In genomic region chr7:25424429-25424828, GRCm38 (mm10) we compare ENCODE assay signal across 9 mouse cellular contexts. TPM values are rescaled to one million over a fixed set of nuclear protein-coding genes. Genes with fewer than 3 reads are reported as not detected.
DNase-seq lines count a peak whose midpoint lies in the region; ATAC-seq and TF ChIP-seq lines count a peak whose summit lies in the region.
"Had no signal": no experiment of that assay in that cellular context is flagged by ENCODE, and none has a peak within 500 bp of the region (broad histone marks: within the 10 kb centered on the region; RNA-seq: fewer than 3 reads in every experiment).

No protein-coding gene starts in this region.

- whole genome bisulfite sequencing in bone marrow, adult 2 months = 45% methylated on average over 4 of the region's 4 CpGs

- TF ChIP-seq EP300 in ES-Bruce4 (IDR thresholded peaks at IDR 0.05; ENCODE audit: insufficient read depth, low read depth, low read length) = no peak

- no peaks in the 10 kb centered on the region for H3K27me3 ChIP-seq in ES-Bruce4 (ENCODE audit: control insufficient read depth, insufficient read depth, low read length, poor library complexity, severe bottlenecking)

- TF ChIP-seq CTCF in ES-Bruce4 (IDR thresholded peaks at IDR 0.05; ENCODE audit: low read depth, low read length) = peak; percentile 51
- TF ChIP-seq CTCF in bone marrow, adult 2 months (IDR thresholded peaks at IDR 0.05; ENCODE audit: control insufficient read depth, insufficient read depth, low read length) = peak; percentile 72

- H3K4me3 ChIP-seq in ES-Bruce4 (ENCODE audit: low read depth, low read length) = no peak overlapping the region
- H3K4me3 ChIP-seq in bone marrow, adult 2 months (replicated peaks; ENCODE audit: control insufficient read depth, low read depth, low read length) = no peak overlapping the region
- H3K4me3 ChIP-seq: liver, embryonic 15.5 days had no signal

- H3K9me3 ChIP-seq in ES-Bruce4 (replicated peaks; ENCODE audit: control insufficient read depth, insufficient read depth, low read length, poor library complexity, severe bottlenecking) = no peaks in the 10 kb centered on the region
- H3K9me3 ChIP-seq: liver, embryonic 15.5 days had no signal

- peak; percentile 69 for DNase-seq in layer of hippocampus, adult 9-11 months
- DNase-seq in lung, postnatal 14 days = peak; percentile 94
- DNase-seq in right cerebral cortex, adult 18-20 months = peak; percentile 78
- peak; percentile 39 for DNase-seq in urinary bladder, postnatal 10 days (ENCODE audit: low spot score)

- no peak for TF ChIP-seq POLR2A in ES-Bruce4 (IDR thresholded peaks at IDR 0.05; ENCODE audit: insufficient read depth, low read length)
- no peak for TF ChIP-seq POLR2A in bone marrow, adult 2 months (IDR thresholded peaks at IDR 0.05; ENCODE audit: borderline replicate concordance, control insufficient read depth, low read depth, low read length)

- no peaks in the 10 kb centered on the region for H3K36me3 ChIP-seq in ES-Bruce4 (ENCODE audit: control insufficient read depth, insufficient read depth, low read length, poor library complexity, severe bottlenecking)
- H3K36me3 ChIP-seq: liver, embryonic 15.5 days had no signal

- H3K9ac ChIP-seq in ES-Bruce4 (ENCODE audit: low read depth, poor library complexity, severe bottlenecking) = no peak overlapping the region
- H3K9ac ChIP-seq: liver, embryonic 15.5 days had no signal

- H3K4me1 ChIP-seq in ES-Bruce4 (ENCODE audit: control insufficient read depth, insufficient read depth, low read length) = no peaks in the 10 kb centered on the region
- H3K4me1 ChIP-seq in bone marrow, adult 2 months (ENCODE audit: control insufficient read depth, insufficient read depth, low read length) = no peaks in the 10 kb centered on the region; the same call in 1 of the 2 replicates

- H3K27ac ChIP-seq in ES-Bruce4 (ENCODE audit: insufficient read depth, low read length) = no peak overlapping the region
- H3K27ac ChIP-seq in bone marrow, adult 2 months (ENCODE audit: control insufficient read depth, insufficient read depth, low read depth, low read length, poor library complexity) = no peak overlapping the region
- H3K27ac ChIP-seq: liver, embryonic 15.5 days had no signal

- ATAC-seq in erythroblast, adult 5-6 weeks (replicated peaks; ENCODE audit: low FRiP score, poor library complexity, severe bottlenecking) = peak; percentile 59
- ATAC-seq in hematopoietic stem cell, adult 5-6 weeks (replicated peaks in 1 of 2; ENCODE audit: insufficient read depth in 1 of 2, low FRiP score in 2 of 2, low TSS enrichment in 1 of 2, low read depth in 1 of 2, poor library complexity in 2 of 2, severe bottlenecking in 2 of 2) = peak; percentile 27 to 73; a peak in 3 of 4 replicates

RNA-seq across cellular contexts. Expression of gene Cxcl17, which starts 11.7 kb away (rescaled TPM):
- polyA plus RNA-seq in ES-Bruce4 (2011; ENCODE audit: insufficient read depth, insufficient read length, low read depth, missing spikeins) = not detected in 2 replicates
- polyA plus RNA-seq in bone marrow, adult 2 months (2011; ENCODE audit: insufficient read depth, insufficient read length, low replicate concordance, missing spikeins) = not detected in 2 replicates
- not detected in 2 replicates for total RNA-seq in erythroblast, adult 5-6 weeks (2015; ENCODE audit: low replicate concordance)
- not detected in 2 replicates for total RNA-seq in erythroblast, adult 5-6 weeks (2017; ENCODE audit: low replicate concordance)
- total RNA-seq in hematopoietic stem cell, adult 5-6 weeks (2017) = not detected in 2 replicates
- polyA plus RNA-seq: liver, embryonic 15.5 days had no signal

RNA-seq across cellular contexts. Expression of gene Lipe, which starts 25.9 kb away (rescaled TPM):
- 18.0 and 18.9 TPM in 2 replicates for polyA plus RNA-seq in ES-Bruce4 (2011; ENCODE audit: insufficient read depth, insufficient read length, low read depth, missing spikeins)
- 195 and 311 TPM in 2 replicates for polyA plus RNA-seq in bone marrow, adult 2 months (2011; ENCODE audit: insufficient read depth, insufficient read length, low replicate concordance, missing spikeins)
- 2.5 and 11.3 TPM in 2 replicates for total RNA-seq in erythroblast, adult 5-6 weeks (2015; ENCODE audit: low replicate concordance)
- 4.5 and 6.7 TPM in 2 replicates for total RNA-seq in erythroblast, adult 5-6 weeks (2017; ENCODE audit: low replicate concordance)
- 13.6 and 18.7 TPM in 2 replicates for total RNA-seq in hematopoietic stem cell, adult 5-6 weeks (2017)

RNA-seq across cellular contexts. Expression of gene Ceacam1, which starts 53.0 kb away (rescaled TPM):
- polyA plus RNA-seq in ES-Bruce4 (2011; ENCODE audit: insufficient read depth, insufficient read length, low read depth, missing spikeins) = 1.1 and 1.5 TPM in 2 replicates
- 11.7 and 31.5 TPM in 2 replicates for polyA plus RNA-seq in bone marrow, adult 2 months (2011; ENCODE audit: insufficient read depth, insufficient read length, low replicate concordance, missing spikeins)
- total RNA-seq in erythroblast, adult 5-6 weeks (2015; ENCODE audit: low replicate concordance) = 72.6 and 100 TPM in 2 replicates
- total RNA-seq in erythroblast, adult 5-6 weeks (2017; ENCODE audit: low replicate concordance) = 14.9 and 27.1 TPM in 2 replicates
- total RNA-seq in hematopoietic stem cell, adult 5-6 weeks (2017) = 9.5 and 22.0 TPM in 2 replicates

RNA-seq across cellular contexts. Expression of gene Cnfn, which starts 54.9 kb away (rescaled TPM):
- not detected in 2 replicates for polyA plus RNA-seq in ES-Bruce4 (2011; ENCODE audit: insufficient read depth, insufficient read length, low read depth, missing spikeins)
- polyA plus RNA-seq in bone marrow, adult 2 months (2011; ENCODE audit: insufficient read depth, insufficient read length, low replicate concordance, missing spikeins) = not detected in 2 replicates
- not detected in 2 replicates for total RNA-seq in erythroblast, adult 5-6 weeks (2015; ENCODE audit: low replicate concordance)
- total RNA-seq in erythroblast, adult 5-6 weeks (2017; ENCODE audit: low replicate concordance) = not detected in 2 replicates
- total RNA-seq in hematopoietic stem cell, adult 5-6 weeks (2017) = not detected in 2 replicates

Comparison
In these comparisons a context has a peak if more than half of its experiments do, and no peak if none do; other contexts are left out.
1. DNase-seq: peak in every context shown above with its lines; median percentile 94 in lung, postnatal 14 days; 78 in right cerebral cortex, adult 18-20 months; 69 in layer of hippocampus, adult 9-11 months; 39 in urinary bladder, postnatal 10 days.